Mouse (Mus musculus) lung, embryonic 16.5 days (tissue): ENCODE measurements around the gene Dstn. TPM values are rescaled to one million over a fixed set of nuclear protein-coding genes. Genes with fewer than 3 reads are reported as not detected.

Source experiments
- ATAC-seq: fragments of 200-750 bp; cut with Nextera tagmentation; 2 replicates; pipeline ENCODE4 v1.8.0; 2017; ENCODE audit warnings: low read depth, mild to moderate bottlenecking, moderate library complexity
- H3K27ac ChIP-seq: fragments of 300-500 bp; sonication (generic); 2 replicates; pipeline ENCODE4 v1.5.1; 2014; ENCODE audit warnings: mild to moderate bottlenecking, control low read depth, low read length
- H3K27me3 ChIP-seq: fragments of 300-500 bp; sonication (generic); 2 replicates; pipeline ENCODE4 v1.6.1; 2014; ENCODE audit warnings: low read depth, low read length, mixed read lengths; ENCODE audit not compliant: control insufficient read depth, insufficient read depth
- H3K36me3 ChIP-seq: fragments of 300-500 bp; sonication (generic); 2 replicates; pipeline ENCODE4 v1.6.1; 2014; ENCODE audit warnings: low read length; ENCODE audit not compliant: control insufficient read depth, insufficient read depth
- H3K4me1 ChIP-seq: fragments of 300-500 bp; sonication (generic); replicated peaks from 2 replicates; pipeline ENCODE4 v1.6.1; 2014; ENCODE audit warnings: low read length, mixed read lengths; ENCODE audit not compliant: control insufficient read depth, insufficient read depth
- H3K4me2 ChIP-seq: fragments of 300-500 bp; sonication (generic); 2 replicates; pipeline ENCODE4 v1.6.1; 2014; ENCODE audit warnings: low read depth, low read length, control low read depth
- H3K4me3 ChIP-seq: fragments of 300-500 bp; sonication (generic); 2 replicates; pipeline ENCODE4 v1.5.1; 2014; ENCODE audit warnings: mild to moderate bottlenecking, low read length, control low read depth
- H3K9ac ChIP-seq: fragments of 300-500 bp; sonication (generic); 2 replicates; pipeline ENCODE4 v1.6.1; 2014; ENCODE audit warnings: low read length, control low read depth
- H3K9me3 ChIP-seq: fragments of 300-500 bp; sonication (generic); 2 replicates; pipeline ENCODE4 v1.6.1; 2016; ENCODE audit warnings: low read length; ENCODE audit not compliant: control insufficient read depth
- WGBS: fragments of 180-500 bp; shearing (Covaris S2); extraction: QIAGEN DNeasy Blood & Tissue Kit; methylation state at CpG from one replicate; pipeline ENCODE4 v1.1.7; 2014; 5-methylcytosine and 5-hydroxymethylcytosine counted together
- polyA plus RNA-seq: library from polyadenylated mRNA; unstranded; fragments of >200 nt; fragmentation: Nextera tagmentation; extraction: Ambion mirVana; gene quantifications from 2 replicates; pipeline ENCODE4 v1.2.1, GENCODE M21; 2015

The Dstn gene
- polyA plus RNA-seq, 1 experiment from 2014 or later: 565 TPM

DNA sequence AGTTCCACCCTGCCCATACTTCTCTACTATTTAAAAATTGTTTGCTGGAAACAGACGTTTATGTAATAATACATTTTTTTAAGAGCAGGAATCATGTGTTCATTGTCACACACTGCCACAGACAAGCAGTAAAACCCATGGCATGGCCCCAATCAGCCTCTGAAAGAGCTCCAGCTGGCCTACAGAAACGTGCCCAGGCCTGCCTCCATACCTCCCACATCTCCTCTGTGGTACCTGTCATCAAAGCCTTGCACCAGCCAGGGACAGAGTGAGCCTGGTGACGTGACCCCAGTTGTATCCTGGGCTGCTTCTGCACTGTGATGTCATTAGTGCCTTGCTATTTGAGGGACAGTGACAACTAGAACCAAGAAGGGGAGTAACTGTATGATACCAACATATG lies 67.8 kb downstream of the Dstn start:
- peaks cover 17% of the 10 kb centered on the region for H3K36me3 ChIP-seq
- no peaks in the 10 kb centered on the region for H3K9me3 ChIP-seq
- no peak for ATAC-seq
- H3K4me2 ChIP-seq: no peak overlapping the region
- H3K4me1 ChIP-seq: 0 out of 2 replicates have a peak, but pooled peaks cover 9% of the 10 kb centered on the region
- no peak overlapping the region for H3K4me3 ChIP-seq
- no peaks in the 10 kb centered on the region for H3K27me3 ChIP-seq
- H3K9ac ChIP-seq: no peak overlapping the region
- WGBS: 50% methylated on average over 3 of the region's 3 CpGs
- H3K27ac ChIP-seq: no peak overlapping the region

DNA sequence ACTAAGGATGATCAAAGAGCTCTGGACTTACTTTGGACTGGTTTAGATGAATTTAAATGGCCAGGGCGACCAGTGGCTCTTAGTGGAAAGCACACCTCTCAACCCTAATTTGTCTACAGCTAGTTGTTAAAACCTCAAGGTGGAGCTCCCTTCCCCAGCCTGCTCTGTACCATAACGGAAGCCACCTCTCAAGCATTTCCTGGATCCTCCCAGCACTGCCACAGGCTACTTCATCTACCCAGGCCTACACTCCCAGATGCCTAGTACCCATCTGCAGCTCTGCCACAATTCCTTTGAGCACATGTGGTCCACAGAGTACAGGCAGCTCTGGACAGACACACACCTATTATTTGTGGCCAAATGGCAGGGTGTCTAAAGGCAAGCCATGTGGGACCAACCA lies 68.4 kb downstream of the Dstn start:
- H3K36me3 ChIP-seq: peaks cover 17% of the 10 kb centered on the region
- no peak overlapping the region for H3K4me3 ChIP-seq
- no peaks in the 10 kb centered on the region for H3K9me3 ChIP-seq
- no peaks in the 10 kb centered on the region for H3K27me3 ChIP-seq
- H3K9ac ChIP-seq: no peak overlapping the region
- no peak overlapping the region for H3K4me2 ChIP-seq
- WGBS: 54% methylated on average over 2 of the region's 2 CpGs
- no peak for ATAC-seq
- no peak overlapping the region for H3K27ac ChIP-seq
- H3K4me1 ChIP-seq: 0 out of 2 replicates have a peak, but pooled peaks cover 9% of the 10 kb centered on the region

DNA sequence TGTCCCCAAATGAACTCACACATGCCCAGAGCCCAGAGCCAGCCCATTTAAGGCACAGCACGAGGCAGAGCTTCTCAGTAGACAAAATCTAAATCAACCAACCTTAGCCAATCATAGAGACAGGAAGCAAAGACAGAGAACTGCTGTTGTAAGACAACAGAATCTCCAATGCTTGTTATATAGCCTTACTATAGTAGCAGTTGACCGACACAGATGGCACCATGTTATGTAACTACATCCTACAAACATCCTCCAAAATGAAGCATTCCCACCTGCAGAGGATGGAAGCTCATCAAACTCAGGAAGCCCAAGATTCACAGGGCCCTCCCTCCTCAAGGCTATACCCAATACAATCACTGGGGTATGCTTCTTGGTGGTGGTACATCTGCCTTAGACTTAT lies 72.4 kb downstream of the Dstn start:
- Histone ChIP-seq H3K4me2 (no peak overlapping the region), H3K27ac (no peak overlapping the region), H3K9ac (no peak overlapping the region), H3K4me1 (peaks cover 15% of the 10 kb centered on the region), H3K36me3 (peaks cover 8% of the 10 kb centered on the region), H3K27me3 (no peaks in the 10 kb centered on the region), H3K9me3 (no peaks in the 10 kb centered on the region), H3K4me3 (no peak overlapping the region)
- no peak for ATAC-seq
- WGBS: 69% methylated on average over 2 of the region's 2 CpGs

DNA sequence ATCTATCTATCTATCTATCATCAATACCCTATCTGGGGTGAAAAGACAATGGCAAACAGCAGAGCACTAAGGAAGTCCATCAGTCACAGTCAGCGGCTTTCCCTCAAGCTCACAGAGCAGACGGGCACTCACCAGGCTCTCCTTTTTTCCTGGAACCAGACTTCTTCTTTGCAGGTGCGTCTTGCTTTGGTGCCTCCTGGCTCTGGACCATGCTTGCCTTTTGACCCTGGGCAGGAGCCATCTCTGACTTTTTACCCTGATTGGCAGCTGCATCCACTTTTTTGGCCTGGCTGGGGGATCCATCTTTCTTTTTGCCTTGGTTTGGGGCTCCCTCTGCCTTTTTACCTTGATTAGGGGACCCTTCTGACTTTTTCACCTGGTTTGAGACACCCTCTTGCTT lies 72.9 kb downstream of the Dstn start:
- peaks cover 10% of the 10 kb centered on the region for H3K4me1 ChIP-seq
- no peaks in the 10 kb centered on the region for H3K27me3 ChIP-seq
- ATAC-seq: no peak
- WGBS: 76% methylated on average over 3 of the region's 3 CpGs
- peaks cover 6% of the 10 kb centered on the region for H3K36me3 ChIP-seq
- H3K4me2 ChIP-seq: no peak overlapping the region
- H3K9ac ChIP-seq: no peak overlapping the region
- no peak overlapping the region for H3K4me3 ChIP-seq
- no peaks in the 10 kb centered on the region for H3K9me3 ChIP-seq
- H3K27ac ChIP-seq: no peak overlapping the region

DNA sequence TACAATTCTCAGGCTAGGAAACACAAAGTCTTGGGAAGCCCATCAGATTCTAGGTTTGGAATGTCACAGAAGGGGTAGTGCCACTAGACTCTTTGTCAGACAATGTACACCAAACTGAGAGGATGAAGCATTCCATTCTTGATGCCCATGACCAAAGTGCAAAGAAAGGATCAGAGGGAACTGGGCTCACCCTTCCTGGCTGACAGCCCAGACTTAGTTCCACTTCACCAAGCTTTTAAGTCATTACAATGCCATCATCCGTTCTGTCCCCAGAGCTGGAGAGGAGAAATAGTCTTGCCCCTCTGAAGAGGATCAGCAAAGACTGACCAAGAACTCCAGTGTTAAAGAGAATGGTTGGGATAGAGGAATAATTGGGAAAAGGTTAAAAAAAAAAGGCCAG lies 75.9 kb downstream of the Dstn start:
- H3K27ac ChIP-seq: no peak overlapping the region
- H3K9ac ChIP-seq: no peak overlapping the region
- 34% methylated on average over 1 of the region's 1 CpGs for WGBS
- ATAC-seq: peak; percentile 77
- H3K4me3 ChIP-seq: no peak overlapping the region
- H3K27me3 ChIP-seq: no peaks in the 10 kb centered on the region
- H3K9me3 ChIP-seq: no peaks in the 10 kb centered on the region
- peaks cover 13% of the 10 kb centered on the region for H3K4me1 ChIP-seq
- H3K36me3 ChIP-seq: no peaks in the 10 kb centered on the region; the same call in none of the 2 replicates
- no peak overlapping the region for H3K4me2 ChIP-seq

DNA sequence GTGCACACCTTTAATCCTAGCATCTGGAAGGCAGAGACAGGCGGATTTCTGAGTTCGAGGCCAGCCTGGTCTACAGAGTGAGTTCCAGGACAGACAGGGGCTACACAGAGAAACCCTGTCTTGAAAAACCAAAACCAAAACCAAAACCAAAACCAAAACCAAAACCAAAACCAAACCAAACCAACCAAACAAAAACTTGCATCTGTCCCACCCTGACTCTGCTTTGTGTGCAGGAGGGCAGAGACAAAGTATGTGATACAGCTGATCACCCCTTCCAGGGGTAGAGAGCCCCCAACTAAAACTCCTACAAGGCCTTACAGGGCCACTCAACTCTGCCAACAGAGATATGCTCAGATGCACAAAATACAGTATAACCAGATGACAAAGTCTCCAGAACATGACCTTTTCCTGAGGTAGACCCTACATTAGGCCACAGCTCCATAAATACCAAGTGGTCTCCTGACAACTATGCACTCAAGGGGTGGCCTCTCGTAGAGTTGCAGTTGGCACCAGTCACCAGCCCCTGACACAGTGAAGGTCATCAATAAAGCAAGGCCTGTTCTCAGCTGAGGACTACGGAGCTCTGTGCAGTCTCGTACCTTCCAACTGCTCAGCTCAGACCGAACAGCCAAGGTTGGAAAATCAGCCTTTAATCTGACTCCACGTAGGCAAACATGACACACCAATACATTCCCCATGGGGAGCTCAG lies 77.0 kb downstream of the Dstn start:
- no peak overlapping the region for H3K27ac ChIP-seq
- ATAC-seq: no peak
- H3K9me3 ChIP-seq: no peaks in the 10 kb centered on the region
- no peak overlapping the region for H3K4me2 ChIP-seq
- H3K36me3 ChIP-seq: no peaks in the 10 kb centered on the region; the same call in 1 of the 2 replicates
- peaks cover 13% of the 10 kb centered on the region for H3K4me1 ChIP-seq
- H3K4me3 ChIP-seq: no peak overlapping the region
- no peak overlapping the region for H3K9ac ChIP-seq
- H3K27me3 ChIP-seq: no peaks in the 10 kb centered on the region
- 87% methylated on average over 7 of the region's 7 CpGs for WGBS

Other genes starting within 250 kb of the Dstn start
- 1.6 and 2.2 TPM in 2 replicates for gene Bfsp1, start 52.1 kb upstream of the Dstn start, polyA plus RNA-seq
- gene Rrbp1, start 95.9 kb downstream of the Dstn start, polyA plus RNA-seq: 78.3 and 80.8 TPM in 2 replicates
- not detected in 2 replicates for gene Banf2, start 117.7 kb downstream of the Dstn start, polyA plus RNA-seq